Mouse (Mus musculus) embryo, embryonic 9.5 days (tissue): ENCODE measurements around the gene Jrkl.

Experiments used
- DNase-seq: peaks from one replicate; pipeline ENCODE4 v3.0.0-alpha.2; 2017; ENCODE audit errors: extremely low spot score

Gene Jrkl

GRCm38 (mm10) chr9:13245481-13245880 lies at the start of gene Jrkl:
Gene Jrkl, minus strand, starts transcription at chr9:13245829.
- DNase-seq: no peak

- DNase-seq: no peak
Measured at GRCm38 (mm10) chr9:13287482-13287881, 41.9 kb upstream of the Jrkl start.

- DNase-seq: no peak
Measured at GRCm38 (mm10) chr9:13273219-13273618, 27.6 kb upstream of the Jrkl start.

- no peak for DNase-seq
Measured at GRCm38 (mm10) chr9:13260980-13261379, 15.4 kb upstream of the Jrkl start.

GRCm38 (mm10) chr9:13258173-13258572 lies 12.5 kb upstream of the Jrkl start:
- no peak for DNase-seq

GRCm38 (mm10) chr9:13256726-13257125 lies 11.1 kb upstream of the Jrkl start:
- DNase-seq: no peak

- no peak for DNase-seq
Measured at GRCm38 (mm10) chr9:13251251-13251650, 5.6 kb upstream of the Jrkl start.

GRCm38 (mm10) chr9:13248104-13248503 lies 2.5 kb upstream of the Jrkl start:
- no peak for DNase-seq

- DNase-seq: peak; percentile 96
Measured at GRCm38 (mm10) chr9:13246815-13247638, 1.4 kb upstream of the Jrkl start, which contains the start of gene Ccdc82. Gene Ccdc82, plus strand, starts transcription at chr9:13246955.

GRCm38 (mm10) chr9:13242321-13242720 lies 3.3 kb downstream of the Jrkl start:
- DNase-seq: no peak

GRCm38 (mm10) chr9:13231545-13232216 lies 13.9 kb downstream of the Jrkl start:
- peak; percentile 60 for DNase-seq

- peak; percentile 59 for DNase-seq
Measured at GRCm38 (mm10) chr9:13230553-13230952, 15.1 kb downstream of the Jrkl start.

- DNase-seq: no peak
Measured at GRCm38 (mm10) chr9:13225872-13226271, 19.8 kb downstream of the Jrkl start.

- DNase-seq: no peak
Measured at GRCm38 (mm10) chr9:13206369-13206768, 39.3 kb downstream of the Jrkl start.

GRCm38 (mm10) chr9:13203681-13204080 lies 41.9 kb downstream of the Jrkl start:
- no peak for DNase-seq

GRCm38 (mm10) chr9:13203109-13203508 lies 42.5 kb downstream of the Jrkl start:
- DNase-seq: no peak

GRCm38 (mm10) chr9:13200079-13200478 lies 45.5 kb downstream of the Jrkl start:
- DNase-seq: no peak

- peak; percentile 55 for DNase-seq
Measured at GRCm38 (mm10) chr9:13195762-13196161, 49.9 kb downstream of the Jrkl start.

GRCm38 (mm10) chr9:13195268-13195667 lies 50.4 kb downstream of the Jrkl start:
- DNase-seq: peak; percentile 53

GRCm38 (mm10) chr9:13194619-13195018 lies 51.0 kb downstream of the Jrkl start:
- DNase-seq: no peak
